ENCODE assay signal across 19 mouse cellular contexts in the genomic region with DNA sequence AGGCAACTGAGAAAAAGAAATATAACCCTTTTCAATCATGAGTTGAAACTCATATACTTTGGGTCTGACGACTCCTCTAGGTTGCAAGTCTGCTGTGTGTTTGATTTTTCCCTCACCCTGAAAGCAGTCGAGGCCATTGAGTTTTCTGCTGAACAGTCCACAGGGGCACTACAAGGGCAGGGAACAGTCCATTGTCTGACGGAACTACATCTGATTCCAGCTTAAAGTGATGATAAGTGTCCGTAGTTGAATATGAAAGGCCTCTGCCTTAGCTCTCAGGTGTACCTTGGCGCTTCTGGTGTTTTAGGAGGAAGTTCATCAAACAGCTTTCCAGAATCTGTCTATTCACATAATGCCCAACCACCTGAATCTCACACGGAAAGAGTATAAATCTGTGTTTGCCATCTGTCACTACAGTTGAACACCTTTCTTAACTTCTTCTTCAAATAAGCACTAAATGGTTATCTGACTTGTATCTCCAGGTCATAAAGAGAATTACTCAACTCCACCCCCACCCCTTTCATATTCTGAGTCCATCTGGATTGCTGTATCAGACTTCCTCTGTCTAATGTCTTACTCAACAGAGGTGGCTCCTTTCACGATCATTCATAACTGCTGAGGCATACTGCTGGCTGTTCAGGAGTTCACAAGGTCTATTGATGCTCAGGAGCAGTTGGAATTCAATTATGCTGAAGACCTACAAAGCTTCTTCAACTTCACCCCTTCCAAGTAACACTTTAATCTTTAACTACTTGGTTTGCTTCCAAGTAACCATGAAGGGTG.
"Had no signal": no experiment of that assay in that cellular context is flagged by ENCODE, and none has a peak within 500 bp of the region (broad histone marks: within the 10 kb centered on the region; RNA-seq: fewer than 3 reads in every experiment).

No protein-coding gene starts in this region.

- H3K36me3 ChIP-seq: liver, embryonic 13.5 days; neural tube, embryonic 12.5 days; neural tube, embryonic 15.5 days had no signal

- H3K4me2 ChIP-seq: liver, embryonic 13.5 days; midbrain, embryonic 11.5 days; neural tube, embryonic 12.5 days; neural tube, embryonic 15.5 days had no signal

- H3K9ac ChIP-seq: liver, embryonic 13.5 days; neural tube, embryonic 12.5 days; neural tube, embryonic 15.5 days had no signal

- H3K9me3 ChIP-seq: liver, embryonic 13.5 days; neural tube, embryonic 12.5 days; neural tube, embryonic 15.5 days had no signal

- H3K27me3 ChIP-seq: liver, embryonic 13.5 days; neural tube, embryonic 12.5 days; neural tube, embryonic 15.5 days had no signal

- H3K4me1 ChIP-seq: liver, embryonic 13.5 days; neural tube, embryonic 12.5 days; neural tube, embryonic 15.5 days had no signal

- H3K27ac ChIP-seq: layer of hippocampus, adult 2 months; liver, embryonic 13.5 days; neural tube, embryonic 12.5 days; neural tube, embryonic 15.5 days; stomach, postnatal 0 days had no signal

- H3K4me3 ChIP-seq: layer of hippocampus, adult 2 months; liver, embryonic 13.5 days; neural tube, embryonic 12.5 days; neural tube, embryonic 15.5 days had no signal

- DNase-seq: kidney, postnatal 14 days; kidney, postnatal 4 days; layer of hippocampus, adult 9-11 months; liver, embryonic 13.5 days; lung, adult 2 months; lung, postnatal 14 days; lung, postnatal 4 days; midbrain, embryonic 14.5 days; right cerebral cortex, adult 18-20 months; right cerebral cortex, postnatal 14 days; right cerebral cortex, postnatal 4 days; thymus, adult 2 months; thymus, postnatal 14 days; thymus, postnatal 4 days had no signal
